Mouse (Mus musculus): Measurements from ENCODE around the gene Ranbp3l.

GRCm38 (mm10) chr15:9114599-9114998 lies 146.8 kb downstream of the Ranbp3l start:
- peak; percentile 80 for TF ChIP-seq EP300 (IDR thresholded peaks at IDR 0.05; ENCODE audit: low read depth)
- TF ChIP-seq CTCF (IDR thresholded peaks at IDR 0.05; ENCODE audit: low read depth), result no peak

All from liver, postnatal 0 days (tissue).